Mouse (Mus musculus): ENCODE measurements at regions not wholly inside any gene's neighbourhood (a gene's known extent, or its start where the extent isn't known, plus 50 kb on each side); places are given as distances from the start of the nearest gene placed in this dataset.

- Histone ChIP-seq H3K4me2 (replicated peaks; ENCODE audit: low read depth, low read length) (no peak overlapping the region), H3K27me3 (ENCODE audit: control insufficient read depth, insufficient read depth, low read length) (no peaks in the 10 kb centered on the region), H3K4me3 (ENCODE audit: low read depth, low read length) (no peak overlapping the region), H3K27ac (ENCODE audit: low read length) (no peak overlapping the region), H3K9ac (replicated peaks; ENCODE audit: low read depth, low read length) (no peak overlapping the region), H3K9me3 (ENCODE audit: control insufficient read depth, low read depth, low read length) (no peaks in the 10 kb centered on the region), H3K4me1 (ENCODE audit: control insufficient read depth, insufficient read depth, low read length) (no peaks in the 10 kb centered on the region), H3K36me3 (ENCODE audit: control insufficient read depth, insufficient read depth, low read length) (no peaks in the 10 kb centered on the region)
- 78% methylated on average over 7 of the region's 7 CpGs for WGBS
- ATAC-seq (ENCODE audit: insufficient number of reproducible peaks, insufficient read depth, low FRiP score, low read depth): no peak
Observed at GRCm38 (mm10) chr9:27569054-27569387, 172.4 kb downstream of the Spata19 start.

GRCm38 (mm10) chr9:27617096-27617839, 173.3 kb upstream of the Opcml start:
- Histone ChIP-seq H3K4me2 (replicated peaks; ENCODE audit: low read depth, low read length) (no peak overlapping the region), H3K27me3 (ENCODE audit: control insufficient read depth, insufficient read depth, low read length) (no peaks in the 10 kb centered on the region), H3K27ac (ENCODE audit: low read length) (no peak overlapping the region), H3K4me3 (ENCODE audit: low read depth, low read length) (no peak overlapping the region), H3K9me3 (ENCODE audit: control insufficient read depth, low read depth, low read length) (no peaks in the 10 kb centered on the region), H3K9ac (replicated peaks; ENCODE audit: low read depth, low read length) (no peak overlapping the region), H3K4me1 (ENCODE audit: control insufficient read depth, insufficient read depth, low read length) (no peaks in the 10 kb centered on the region), H3K36me3 (ENCODE audit: control insufficient read depth, insufficient read depth, low read length) (no peaks in the 10 kb centered on the region)
- WGBS: 43% methylated on average over 7 of the region's 7 CpGs
- no peak for ATAC-seq (ENCODE audit: insufficient number of reproducible peaks, insufficient read depth, low FRiP score, low read depth)

DNA sequence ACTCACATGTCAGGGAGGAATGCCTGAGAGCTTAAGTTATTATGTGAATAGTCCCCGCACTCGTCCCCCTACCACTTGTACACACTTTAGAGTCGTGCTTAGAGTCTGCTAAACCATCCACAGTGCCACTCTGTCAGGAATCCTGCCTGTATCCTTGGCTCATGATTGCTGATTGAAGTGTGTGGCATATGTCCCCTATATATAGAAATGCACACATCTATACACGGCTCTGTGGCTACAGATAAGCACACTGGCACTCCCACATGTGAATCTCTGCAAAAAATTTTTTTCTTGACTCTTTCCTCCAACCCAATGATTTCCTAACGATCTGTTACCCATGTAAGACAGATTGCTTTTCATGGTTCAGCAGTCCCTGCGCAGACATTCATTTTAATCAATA, 155.7 kb upstream of the Opcml start:
- H3K27me3 ChIP-seq (ENCODE audit: control insufficient read depth, insufficient read depth, low read length): no peaks in the 10 kb centered on the region
- no peak for ATAC-seq (ENCODE audit: insufficient number of reproducible peaks, insufficient read depth, low FRiP score, low read depth)
- no peak overlapping the region for H3K9ac ChIP-seq (replicated peaks; ENCODE audit: low read depth, low read length)
- H3K4me1 ChIP-seq (ENCODE audit: control insufficient read depth, insufficient read depth, low read length): no peaks in the 10 kb centered on the region
- no peak overlapping the region for H3K27ac ChIP-seq (ENCODE audit: low read length)
- 73% methylated on average over 6 of the region's 6 CpGs for WGBS
- H3K4me2 ChIP-seq (replicated peaks; ENCODE audit: low read depth, low read length): no peak overlapping the region
- no peak overlapping the region for H3K4me3 ChIP-seq (ENCODE audit: low read depth, low read length)
- H3K9me3 ChIP-seq (ENCODE audit: control insufficient read depth, low read depth, low read length): no peaks in the 10 kb centered on the region
- H3K36me3 ChIP-seq (ENCODE audit: control insufficient read depth, insufficient read depth, low read length): no peaks in the 10 kb centered on the region

DNA sequence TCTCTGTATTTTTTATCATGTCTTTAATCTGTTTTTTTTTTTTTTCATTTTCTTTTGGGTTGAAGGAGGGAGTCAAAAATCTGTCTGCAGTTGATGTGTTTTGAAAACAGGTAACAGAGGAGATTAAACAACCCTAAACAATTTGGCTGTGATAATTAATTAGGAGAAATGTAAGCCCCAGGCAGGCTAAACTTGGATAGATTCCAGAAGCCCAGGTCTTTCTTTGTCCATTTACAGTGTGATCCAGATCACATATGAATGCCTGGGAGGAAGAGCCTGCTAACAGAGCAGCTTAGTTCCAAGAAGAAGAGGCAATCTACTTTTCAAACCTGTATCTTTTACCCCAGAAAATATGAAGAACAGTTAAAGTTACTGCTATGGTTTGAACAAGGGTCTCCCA, 150.0 kb upstream of the Opcml start:
- H3K27ac ChIP-seq (ENCODE audit: low read length): no peak overlapping the region
- no peak overlapping the region for H3K4me2 ChIP-seq (replicated peaks; ENCODE audit: low read depth, low read length)
- H3K36me3 ChIP-seq (ENCODE audit: control insufficient read depth, insufficient read depth, low read length): no peaks in the 10 kb centered on the region
- no peak overlapping the region for H3K9ac ChIP-seq (replicated peaks; ENCODE audit: low read depth, low read length)
- H3K27me3 ChIP-seq (ENCODE audit: control insufficient read depth, insufficient read depth, low read length): no peaks in the 10 kb centered on the region
- no peaks in the 10 kb centered on the region for H3K4me1 ChIP-seq (ENCODE audit: control insufficient read depth, insufficient read depth, low read length)
- no peaks in the 10 kb centered on the region for H3K9me3 ChIP-seq (ENCODE audit: control insufficient read depth, low read depth, low read length)
- no peak for ATAC-seq (ENCODE audit: insufficient number of reproducible peaks, insufficient read depth, low FRiP score, low read depth)
- no peak overlapping the region for H3K4me3 ChIP-seq (ENCODE audit: low read depth, low read length)

DNA sequence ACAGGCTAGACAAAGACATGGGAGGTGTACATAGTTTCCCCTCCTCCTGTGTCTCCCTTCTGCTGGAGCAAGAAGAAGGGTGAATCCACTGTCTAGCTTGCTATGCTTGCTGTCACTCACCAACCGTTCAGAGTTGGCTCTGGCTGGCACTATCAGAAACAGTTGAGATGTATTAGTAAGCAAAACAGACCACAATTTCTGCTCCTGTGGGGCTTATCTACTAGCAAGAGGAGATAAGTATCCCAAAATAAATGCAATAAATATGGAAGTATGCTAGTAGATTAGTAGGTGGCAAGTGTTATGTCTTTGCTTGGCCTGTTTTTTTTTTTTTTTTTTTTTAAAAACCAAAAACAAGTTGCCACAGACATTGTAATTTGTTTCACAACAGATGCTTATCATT, 147.3 kb upstream of the Opcml start:
- H3K27me3 ChIP-seq (ENCODE audit: control insufficient read depth, insufficient read depth, low read length): no peaks in the 10 kb centered on the region
- no peak overlapping the region for H3K27ac ChIP-seq (ENCODE audit: low read length)
- H3K4me1 ChIP-seq (ENCODE audit: control insufficient read depth, insufficient read depth, low read length): no peaks in the 10 kb centered on the region
- no peaks in the 10 kb centered on the region for H3K36me3 ChIP-seq (ENCODE audit: control insufficient read depth, insufficient read depth, low read length)
- no peaks in the 10 kb centered on the region for H3K9me3 ChIP-seq (ENCODE audit: control insufficient read depth, low read depth, low read length)
- WGBS: 43% methylated on average over 1 of the region's 1 CpGs
- no peak overlapping the region for H3K4me3 ChIP-seq (ENCODE audit: low read depth, low read length)
- no peak overlapping the region for H3K9ac ChIP-seq (replicated peaks; ENCODE audit: low read depth, low read length)
- no peak overlapping the region for H3K4me2 ChIP-seq (replicated peaks; ENCODE audit: low read depth, low read length)
- ATAC-seq (ENCODE audit: insufficient number of reproducible peaks, insufficient read depth, low FRiP score, low read depth): no peak

DNA sequence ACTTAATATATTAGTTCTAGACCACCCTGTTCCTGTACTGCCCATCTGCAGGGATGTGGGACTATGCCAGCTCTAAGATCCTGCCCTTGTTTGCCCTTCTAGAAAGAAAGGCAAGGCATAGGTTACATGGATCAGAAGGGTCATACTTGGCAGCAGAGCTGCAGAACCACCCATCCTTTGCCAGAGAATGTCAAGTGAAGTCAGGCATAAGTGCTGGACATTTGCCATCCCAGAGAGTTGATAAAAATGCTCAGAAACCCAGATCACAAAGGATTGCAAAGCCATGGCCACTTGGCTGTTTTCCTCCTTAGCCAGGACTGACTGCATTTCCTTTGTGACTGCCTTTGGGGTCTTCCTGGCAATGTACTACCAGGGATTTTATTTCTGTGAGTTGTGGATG, 146.7 kb upstream of the Opcml start:
- H3K9me3 ChIP-seq (ENCODE audit: control insufficient read depth, low read depth, low read length): no peaks in the 10 kb centered on the region
- H3K4me1 ChIP-seq (ENCODE audit: control insufficient read depth, insufficient read depth, low read length): no peaks in the 10 kb centered on the region
- no peak overlapping the region for H3K9ac ChIP-seq (replicated peaks; ENCODE audit: low read depth, low read length)
- H3K36me3 ChIP-seq (ENCODE audit: control insufficient read depth, insufficient read depth, low read length): no peaks in the 10 kb centered on the region
- ATAC-seq (ENCODE audit: insufficient number of reproducible peaks, insufficient read depth, low FRiP score, low read depth): no peak
- H3K4me2 ChIP-seq (replicated peaks; ENCODE audit: low read depth, low read length): no peak overlapping the region
- H3K27ac ChIP-seq (ENCODE audit: low read length): no peak overlapping the region
- no peak overlapping the region for H3K4me3 ChIP-seq (ENCODE audit: low read depth, low read length)
- H3K27me3 ChIP-seq (ENCODE audit: control insufficient read depth, insufficient read depth, low read length): no peaks in the 10 kb centered on the region

DNA sequence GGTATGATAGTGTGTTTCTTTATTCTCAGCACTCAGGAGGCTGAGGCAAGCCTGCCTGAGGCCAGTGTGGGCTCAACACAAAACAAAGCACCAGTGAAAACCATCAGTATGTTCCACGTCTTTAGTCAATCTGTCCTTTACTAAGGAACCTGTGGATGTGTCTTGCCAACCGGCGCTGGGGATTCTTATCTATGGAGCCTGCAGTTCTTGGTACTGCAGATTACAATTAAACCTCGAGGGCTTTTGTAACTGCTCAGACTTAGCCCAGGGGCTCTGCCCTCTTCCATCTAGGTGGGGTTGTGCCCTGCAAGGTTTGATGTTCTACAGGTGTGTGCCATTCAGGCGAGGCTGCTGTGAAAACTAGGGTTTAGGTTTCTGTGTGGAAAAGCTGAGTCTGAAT, 145.1 kb upstream of the Opcml start:
- H3K9ac ChIP-seq (replicated peaks; ENCODE audit: low read depth, low read length): no peak overlapping the region
- H3K9me3 ChIP-seq (ENCODE audit: control insufficient read depth, low read depth, low read length): no peaks in the 10 kb centered on the region
- no peak overlapping the region for H3K27ac ChIP-seq (ENCODE audit: low read length)
- no peaks in the 10 kb centered on the region for H3K36me3 ChIP-seq (ENCODE audit: control insufficient read depth, insufficient read depth, low read length)
- H3K4me3 ChIP-seq (ENCODE audit: low read depth, low read length): no peak overlapping the region
- ATAC-seq (ENCODE audit: insufficient number of reproducible peaks, insufficient read depth, low FRiP score, low read depth): no peak
- H3K4me2 ChIP-seq (replicated peaks; ENCODE audit: low read depth, low read length): no peak overlapping the region
- H3K27me3 ChIP-seq (ENCODE audit: control insufficient read depth, insufficient read depth, low read length): no peaks in the 10 kb centered on the region
- H3K4me1 ChIP-seq (ENCODE audit: control insufficient read depth, insufficient read depth, low read length): no peaks in the 10 kb centered on the region
- WGBS: 78% methylated on average over 5 of the region's 5 CpGs

DNA sequence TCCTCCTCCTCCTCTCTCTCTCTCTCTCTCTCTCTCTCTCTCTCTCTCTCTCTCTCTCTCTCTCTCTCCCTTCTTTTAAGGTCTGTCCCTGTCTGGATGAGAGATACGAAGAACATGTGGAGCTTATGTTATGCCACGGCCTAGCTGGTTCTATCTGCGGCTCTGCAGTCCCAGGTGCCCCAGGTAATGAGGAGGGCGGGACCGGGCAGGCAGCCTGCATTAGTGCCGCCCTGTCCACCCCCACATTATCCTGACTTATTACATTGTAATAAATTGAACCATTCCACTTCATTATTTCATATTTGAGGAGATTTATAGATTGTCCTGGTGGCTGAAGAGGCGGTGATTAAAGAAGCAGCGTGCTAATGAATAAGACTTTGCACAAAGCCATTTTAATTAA, 144.5 kb upstream of the Opcml start:
- no peak overlapping the region for H3K9ac ChIP-seq (replicated peaks; ENCODE audit: low read depth, low read length)
- no peak overlapping the region for H3K4me2 ChIP-seq (replicated peaks; ENCODE audit: low read depth, low read length)
- ATAC-seq (ENCODE audit: insufficient number of reproducible peaks, insufficient read depth, low FRiP score, low read depth): no peak
- no peaks in the 10 kb centered on the region for H3K27me3 ChIP-seq (ENCODE audit: control insufficient read depth, insufficient read depth, low read length)
- H3K4me3 ChIP-seq (ENCODE audit: low read depth, low read length): no peak overlapping the region
- 82% methylated on average over 8 of the region's 8 CpGs for WGBS
- no peaks in the 10 kb centered on the region for H3K36me3 ChIP-seq (ENCODE audit: control insufficient read depth, insufficient read depth, low read length)
- no peaks in the 10 kb centered on the region for H3K9me3 ChIP-seq (ENCODE audit: control insufficient read depth, low read depth, low read length)
- no peak overlapping the region for H3K27ac ChIP-seq (ENCODE audit: low read length)
- no peaks in the 10 kb centered on the region for H3K4me1 ChIP-seq (ENCODE audit: control insufficient read depth, insufficient read depth, low read length)

DNA sequence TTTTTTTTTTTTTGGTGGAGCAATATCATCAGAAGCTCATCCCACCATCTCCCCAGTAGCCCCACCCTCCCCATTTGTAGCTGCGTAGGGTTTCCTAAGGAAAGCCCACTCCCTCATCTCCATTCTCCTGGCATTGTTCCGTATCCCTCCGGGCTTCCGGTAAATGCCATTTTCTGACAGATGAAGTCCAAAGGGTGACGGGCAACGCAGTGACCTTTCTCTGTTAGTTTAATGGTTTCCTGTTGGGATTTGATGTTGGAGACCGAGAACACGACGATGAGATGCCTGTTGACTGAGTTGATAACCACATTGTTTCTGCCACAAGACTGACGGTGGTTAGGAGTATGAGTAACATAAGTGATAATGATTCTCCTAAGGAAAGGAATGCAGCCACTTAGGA, 143.6 kb upstream of the Opcml start:
- Histone ChIP-seq H3K4me2 (replicated peaks; ENCODE audit: low read depth, low read length) (no peak overlapping the region), H3K4me1 (ENCODE audit: control insufficient read depth, insufficient read depth, low read length) (no peaks in the 10 kb centered on the region), H3K9me3 (ENCODE audit: control insufficient read depth, low read depth, low read length) (no peaks in the 10 kb centered on the region), H3K36me3 (ENCODE audit: control insufficient read depth, insufficient read depth, low read length) (no peaks in the 10 kb centered on the region), H3K27me3 (ENCODE audit: control insufficient read depth, insufficient read depth, low read length) (no peaks in the 10 kb centered on the region), H3K27ac (ENCODE audit: low read length) (no peak overlapping the region), H3K4me3 (ENCODE audit: low read depth, low read length) (no peak overlapping the region), H3K9ac (replicated peaks; ENCODE audit: low read depth, low read length) (no peak overlapping the region)
- WGBS: 55% methylated on average over 10 of the region's 10 CpGs
- no peak for ATAC-seq (ENCODE audit: insufficient number of reproducible peaks, insufficient read depth, low FRiP score, low read depth)
